Mouse (Mus musculus) cerebellum, adult 18-20 months (tissue): ENCODE measurements at regions not wholly inside any gene's neighbourhood (a gene's known extent, or its start where the extent isn't known, plus 50 kb on each side); places are given as distances from the start of the nearest gene placed in this dataset.

Experiments
- DNase-seq, 2 experiments: peaks; one replicate each; pipeline ENCODE4 v3.0.0; 2021

DNA sequence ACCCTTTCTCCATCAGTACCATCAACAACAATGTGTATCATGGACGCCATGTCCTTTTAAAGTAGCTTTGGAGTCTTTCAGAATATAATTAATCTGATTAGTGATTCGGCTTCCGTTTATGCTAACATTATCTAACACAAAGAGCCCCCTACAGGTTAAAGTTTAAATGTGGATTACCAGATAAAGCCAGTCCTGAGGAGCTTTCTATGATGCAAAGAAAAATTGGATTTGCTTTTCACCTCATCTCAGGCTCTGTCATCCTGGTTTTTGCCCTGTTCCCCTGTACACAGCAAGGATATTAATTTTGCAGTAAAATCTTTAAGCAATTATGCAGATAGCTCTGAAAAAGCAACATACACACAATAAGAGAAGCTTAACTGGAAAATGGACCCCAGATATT is 412.7 kb upstream of the Tbc1d2b start:
- no peak for DNase-seq

DNA sequence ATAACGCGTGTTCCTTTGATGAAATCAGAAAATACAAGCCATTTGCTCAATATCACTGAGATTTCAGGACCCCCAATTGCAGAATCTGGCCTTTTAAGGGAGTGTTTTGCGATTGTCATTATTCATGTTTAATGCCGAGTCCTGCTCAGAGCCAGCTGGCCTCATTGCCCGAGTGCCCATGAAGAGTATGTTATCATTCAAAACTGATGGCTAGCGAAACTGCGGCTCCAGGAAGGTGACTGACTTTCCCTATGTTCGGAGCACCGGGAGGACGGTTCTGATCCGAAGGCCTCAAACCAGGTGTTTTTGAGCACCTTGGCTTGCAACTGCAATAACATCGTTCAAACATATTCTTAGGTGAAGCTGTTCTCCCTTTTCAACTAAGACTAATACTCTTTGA is 419.5 kb upstream of the Tbc1d2b start:
- DNase-seq: peak; percentile 53 to 61

DNA sequence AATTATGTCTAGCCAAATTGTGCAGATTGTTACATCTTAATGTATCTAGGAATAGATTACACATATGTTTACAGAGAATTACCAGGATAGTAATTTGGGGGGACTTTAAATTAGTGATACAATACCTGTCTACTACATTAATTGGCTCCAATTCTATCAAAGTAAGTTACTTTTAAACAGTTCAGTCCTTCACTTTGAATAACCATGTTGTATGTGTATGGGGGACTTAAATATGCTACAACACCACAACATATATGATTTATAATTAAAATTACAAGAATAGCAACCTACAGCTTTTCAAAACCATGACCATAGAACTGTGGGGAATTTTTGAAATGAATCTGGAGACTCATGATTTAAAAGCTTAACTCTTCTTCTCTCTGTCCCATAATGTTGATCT is 420.5 kb upstream of the Tbc1d2b start:
- no peak for DNase-seq

DNA sequence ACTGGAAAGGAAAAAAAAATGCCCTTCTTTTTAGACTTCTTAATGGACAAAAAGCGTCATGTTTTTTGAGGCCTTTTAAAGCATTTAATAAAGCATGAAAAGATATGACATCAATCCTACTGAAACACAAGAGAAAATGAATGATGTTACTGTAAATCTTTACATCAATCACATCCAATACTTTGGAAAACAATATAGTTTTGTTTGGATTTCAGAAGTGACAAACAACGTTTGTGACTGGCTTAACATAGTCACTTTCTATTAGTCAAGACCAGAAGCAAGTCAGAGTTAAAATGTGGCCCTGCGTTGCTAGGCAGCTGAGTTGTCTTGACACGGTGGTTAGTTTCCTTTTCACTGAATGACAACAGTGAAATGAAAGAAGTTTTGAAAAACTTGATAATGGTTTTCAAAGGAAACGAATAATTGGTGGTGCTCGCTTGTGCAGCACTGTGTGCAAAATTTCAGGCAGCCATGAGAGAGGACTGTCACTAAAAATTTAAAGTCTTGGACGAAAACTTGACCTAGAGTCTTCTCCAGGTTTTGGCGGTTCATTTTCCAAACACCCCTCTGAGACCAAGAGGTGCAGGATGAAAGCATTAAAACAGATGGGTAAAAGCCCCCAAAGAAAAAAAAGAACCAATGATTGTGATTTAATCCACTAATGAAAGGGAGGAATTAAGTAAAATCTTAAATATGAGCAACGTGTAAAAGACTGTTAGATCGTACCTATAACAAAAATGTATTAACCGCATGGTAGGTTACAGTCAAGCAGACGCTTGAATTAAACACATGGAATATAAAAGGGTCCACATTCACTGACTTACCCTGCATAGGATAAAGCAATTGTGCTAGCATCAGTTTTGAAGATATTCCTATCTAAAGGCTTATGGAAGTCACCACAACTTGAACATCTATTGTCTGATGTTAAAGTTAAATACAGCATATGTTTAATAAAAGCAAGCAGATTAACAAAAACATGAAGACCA is 421.4 kb upstream of the Tbc1d2b start:
- DNase-seq: peak in 1 of 2 experiments; percentile 55

DNA sequence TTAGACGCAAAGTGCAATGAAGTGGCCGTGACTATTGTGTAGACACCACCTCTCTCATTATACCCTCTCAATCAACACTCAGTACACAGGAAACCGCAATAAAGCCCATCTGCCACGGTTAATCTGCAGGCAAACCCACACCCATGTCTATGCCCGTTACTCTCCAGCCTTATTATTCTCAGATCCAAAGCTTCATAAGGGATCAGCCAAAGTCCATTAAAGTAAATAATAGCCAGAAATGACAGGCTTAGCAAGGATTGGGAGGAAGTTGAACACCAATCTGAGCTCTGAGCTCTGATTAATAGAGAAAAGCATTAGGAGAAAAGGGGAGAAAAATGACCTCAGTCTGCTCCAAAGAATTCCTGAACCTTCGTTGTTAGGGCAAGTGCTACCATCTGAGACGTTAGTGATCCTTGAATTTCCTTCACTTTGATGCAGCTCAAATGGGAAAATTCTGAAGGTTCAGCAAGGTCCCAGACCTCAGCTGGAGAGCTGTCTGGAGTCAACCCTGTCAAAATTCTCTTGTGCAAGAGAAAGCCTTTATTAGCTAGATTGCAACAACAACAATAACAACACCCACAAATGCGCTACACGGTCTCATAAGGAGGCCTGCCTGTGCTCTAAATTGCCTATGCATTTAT is 422.5 kb upstream of the Tbc1d2b start:
- DNase-seq: peak; percentile 38 to 65

DNA sequence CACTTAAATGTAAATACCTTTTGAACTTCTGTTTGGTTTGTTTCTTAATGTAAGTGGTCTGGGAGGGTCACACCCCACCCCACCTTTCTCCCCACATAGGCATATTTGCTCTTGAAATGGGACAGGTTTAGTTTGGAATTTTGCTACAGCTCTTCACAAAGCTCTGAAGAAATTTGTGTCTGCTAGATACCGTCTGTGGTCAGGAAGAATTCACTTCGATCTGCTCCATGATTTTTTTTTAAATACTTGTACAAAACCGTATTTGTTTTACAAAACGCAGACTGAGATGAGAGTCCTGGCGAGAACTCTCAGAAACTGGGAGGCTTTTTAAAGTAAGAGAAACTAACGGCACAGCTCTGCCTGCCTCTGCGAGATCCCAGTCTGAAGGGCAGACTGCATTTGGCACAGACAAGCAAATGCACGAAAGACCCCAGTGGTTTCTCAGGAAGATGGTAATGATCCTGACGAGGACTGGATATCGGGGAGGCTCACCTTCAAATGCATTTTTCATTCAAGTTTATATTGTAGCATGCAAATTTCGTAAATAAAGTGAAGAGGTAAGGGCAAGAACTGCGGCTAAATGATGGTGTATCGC is 423.5 kb upstream of the Tbc1d2b start:
- DNase-seq: peak; percentile 30 to 70

DNA sequence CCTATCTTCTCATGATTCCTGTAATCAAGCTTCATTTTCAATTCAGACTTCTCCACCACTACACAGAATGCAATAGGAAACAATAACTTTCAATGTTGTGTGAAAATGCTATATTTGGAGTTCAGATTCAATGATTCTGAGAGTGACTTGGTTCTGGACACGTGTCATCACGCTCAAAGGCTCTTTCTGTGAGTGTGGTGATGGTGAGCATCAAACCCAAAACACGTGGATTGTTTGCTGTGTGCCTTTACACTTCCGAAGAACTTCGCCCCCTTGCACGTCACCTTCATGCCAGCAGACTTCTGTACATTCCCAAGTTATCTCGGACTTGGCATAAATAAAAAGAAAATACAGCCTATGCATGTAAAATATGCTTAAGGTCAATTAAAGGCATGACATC is 425.1 kb upstream of the Tbc1d2b start:
- DNase-seq: peak; percentile 40 to 61

DNA sequence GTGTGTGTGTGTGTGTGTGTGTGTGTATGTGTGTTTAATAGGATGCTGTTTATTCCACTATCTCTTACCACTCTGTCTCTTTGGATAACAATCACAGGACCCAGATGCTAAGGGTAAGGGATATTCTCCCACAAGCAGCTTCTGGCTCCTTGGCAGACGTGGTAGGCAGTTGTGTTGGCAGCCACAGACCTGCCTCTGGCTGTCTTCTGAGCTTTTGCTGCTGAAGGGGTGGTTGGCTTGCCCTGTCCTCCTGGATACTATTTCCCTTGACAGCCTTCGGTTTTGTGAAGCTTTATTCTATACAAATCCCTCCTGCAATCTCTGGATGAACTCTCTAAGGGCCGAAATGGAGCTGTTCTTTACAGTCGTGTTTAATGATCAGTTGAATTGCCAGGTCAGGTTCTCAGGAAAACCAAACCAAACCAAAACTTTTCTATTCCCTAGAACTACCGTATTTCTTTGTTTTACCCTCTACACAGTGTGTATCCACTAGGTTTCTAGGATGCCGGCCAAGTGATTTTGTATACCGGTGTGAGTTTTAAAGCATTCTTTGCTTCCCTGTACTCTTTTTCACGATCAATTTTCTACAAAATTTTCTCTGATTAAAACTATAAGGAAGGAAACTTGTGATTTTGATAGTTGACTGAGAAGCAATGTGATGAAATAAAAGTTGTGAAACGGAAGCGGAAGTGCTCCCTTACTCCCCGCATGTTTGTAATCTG is 426.8 kb upstream of the Tbc1d2b start:
- DNase-seq: peak; percentile 43 to 73

DNA sequence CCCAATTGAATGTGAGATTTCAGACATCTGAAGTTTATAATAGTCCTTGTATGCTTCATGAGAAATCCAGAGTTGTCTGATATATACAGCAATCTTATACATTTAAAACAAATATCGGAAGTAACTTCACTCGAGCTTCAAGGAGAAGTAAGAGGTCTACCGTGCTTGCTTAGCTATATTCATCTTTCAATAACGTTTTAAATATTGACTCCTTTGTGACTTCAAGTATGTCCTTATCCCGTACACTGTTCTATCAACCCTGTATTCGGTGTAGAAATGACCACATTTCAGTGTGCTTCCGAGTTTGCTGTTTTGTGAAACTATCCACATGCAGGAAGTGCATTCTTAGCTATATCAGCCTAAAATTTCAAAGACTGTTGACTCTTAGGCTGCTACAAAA is 427.8 kb upstream of the Tbc1d2b start:
- peak in 1 of 2 experiments; percentile 45 for DNase-seq

DNA sequence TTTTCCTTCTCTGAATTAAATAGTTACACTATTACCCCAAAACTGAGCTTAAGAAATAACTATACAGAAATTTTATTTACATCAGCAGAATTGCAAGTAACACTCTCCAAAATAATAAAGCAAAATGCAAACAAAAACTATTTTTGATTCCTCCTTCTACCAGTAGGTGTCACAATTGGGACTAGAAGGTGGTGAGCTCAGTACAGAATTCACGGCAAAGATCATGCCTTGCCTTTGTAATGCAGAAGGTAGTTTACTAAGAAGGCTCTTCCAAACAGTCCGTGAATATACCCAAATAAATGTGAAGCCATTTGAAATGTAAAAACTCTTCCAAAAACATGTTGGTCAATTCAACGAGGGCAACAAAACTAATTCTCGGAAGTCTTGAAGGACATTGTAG is 428.5 kb upstream of the Tbc1d2b start:
- DNase-seq: peak; percentile 49 to 50

DNA sequence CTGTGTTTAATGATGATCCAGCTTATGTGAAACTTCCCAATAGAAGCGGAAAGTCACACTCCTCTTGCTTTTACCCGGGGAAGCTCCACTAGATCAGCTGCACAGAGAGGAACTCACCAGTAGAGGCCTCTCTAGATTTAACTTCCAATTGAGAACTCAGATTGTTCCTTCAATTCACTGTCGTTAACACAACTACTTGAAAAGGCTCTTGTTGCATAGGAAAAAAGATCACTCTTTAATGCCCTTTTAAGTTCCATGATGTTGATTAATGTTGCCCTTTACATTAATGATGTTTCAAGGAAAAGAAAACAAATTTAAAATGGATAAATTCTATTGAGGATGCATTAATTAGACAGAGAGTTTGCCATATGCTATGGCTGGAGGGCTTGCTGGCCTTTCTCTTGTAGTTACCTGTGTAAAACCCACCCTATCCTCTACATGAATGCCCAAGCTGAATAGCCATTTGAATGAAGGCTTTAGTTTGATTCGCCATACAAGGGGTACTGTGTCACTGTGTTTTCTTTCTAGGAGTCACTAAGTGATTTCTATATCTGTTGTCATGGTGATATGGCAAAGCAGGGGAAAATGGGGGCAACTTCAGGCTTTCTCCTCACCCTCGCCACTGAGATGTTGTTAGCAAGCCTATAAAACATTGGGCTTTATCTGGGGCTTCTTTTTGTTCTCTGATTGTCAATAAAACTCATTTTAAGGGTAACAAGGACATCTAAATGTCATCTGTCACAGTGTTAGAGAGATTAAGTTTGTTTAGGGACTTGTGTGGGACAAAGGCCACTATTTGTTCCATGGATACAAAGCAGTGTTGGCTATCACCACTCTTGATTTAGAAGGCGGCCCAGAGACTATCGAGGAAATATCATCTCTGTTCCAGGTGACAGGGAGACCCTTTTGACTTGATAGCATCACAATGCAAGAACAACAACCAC is 429.9 kb upstream of the Tbc1d2b start:
- peak; percentile 60 to 78 for DNase-seq

DNA sequence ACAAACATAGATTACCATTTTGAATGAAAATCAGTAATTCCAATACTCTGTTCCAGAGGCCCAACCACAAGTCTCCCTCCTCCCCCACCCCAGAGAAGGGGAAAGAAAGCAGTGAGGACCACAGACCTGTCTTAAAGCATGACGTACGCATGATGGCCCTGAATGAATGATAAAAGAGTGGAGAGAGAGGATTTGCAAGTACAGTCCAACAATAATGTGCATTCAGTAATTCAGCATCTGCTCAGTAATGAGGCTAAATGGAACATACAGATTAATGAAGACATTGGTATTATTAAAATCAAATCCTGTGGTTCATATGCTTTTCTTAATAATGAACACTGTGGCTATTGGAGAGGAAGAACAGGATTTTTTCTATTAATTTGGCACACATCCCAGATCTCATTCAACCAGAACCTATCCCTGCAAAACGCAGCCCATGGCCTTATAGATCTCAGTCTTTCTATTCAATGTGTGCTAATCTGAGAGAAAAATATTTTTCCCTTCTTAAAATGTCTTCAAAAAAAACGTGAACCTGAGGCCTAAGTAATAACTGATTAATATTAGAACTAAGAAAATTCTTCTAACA is 430.7 kb upstream of the Tbc1d2b start:
- no peak for DNase-seq

DNA sequence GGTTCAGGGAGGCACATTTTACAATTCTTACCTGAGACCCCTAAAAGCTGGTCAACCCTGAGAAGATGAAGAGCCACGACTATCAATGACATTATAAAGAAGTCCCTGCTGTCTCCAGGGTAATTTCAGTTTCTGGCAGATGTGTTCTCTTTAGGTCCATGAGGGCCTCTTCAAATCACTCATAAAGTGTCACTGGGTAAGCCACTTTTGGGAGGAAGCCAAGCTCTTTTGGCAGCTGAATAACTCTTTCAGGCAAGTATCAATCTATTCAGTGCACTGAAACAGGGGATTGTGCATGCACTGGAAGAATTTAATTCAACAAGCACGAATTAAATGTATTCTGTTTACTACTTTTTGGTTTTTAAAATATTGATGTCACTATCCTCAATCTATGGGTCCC is 443.1 kb upstream of the Tbc1d2b start:
- no peak for DNase-seq

DNA sequence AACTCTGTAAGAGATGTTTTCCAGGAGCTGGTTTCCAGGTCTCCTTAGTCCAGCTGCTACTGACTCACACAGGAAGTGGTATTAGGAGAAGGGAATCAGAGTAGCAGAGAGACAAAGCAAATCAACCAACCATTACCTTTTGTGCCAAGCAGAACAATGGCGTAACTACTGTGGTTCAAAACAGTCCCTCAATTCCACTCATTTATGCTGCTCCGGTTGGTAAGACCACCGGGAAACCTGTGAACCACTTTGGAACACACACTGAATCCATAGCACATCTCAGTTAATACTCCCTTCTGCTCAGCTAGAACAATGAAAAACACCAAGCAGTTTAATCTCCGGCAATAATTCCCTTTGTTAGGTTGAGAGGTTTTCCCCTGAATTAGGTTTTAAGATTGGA is 460.8 kb upstream of the Tbc1d2b start:
- DNase-seq: no peak

DNA sequence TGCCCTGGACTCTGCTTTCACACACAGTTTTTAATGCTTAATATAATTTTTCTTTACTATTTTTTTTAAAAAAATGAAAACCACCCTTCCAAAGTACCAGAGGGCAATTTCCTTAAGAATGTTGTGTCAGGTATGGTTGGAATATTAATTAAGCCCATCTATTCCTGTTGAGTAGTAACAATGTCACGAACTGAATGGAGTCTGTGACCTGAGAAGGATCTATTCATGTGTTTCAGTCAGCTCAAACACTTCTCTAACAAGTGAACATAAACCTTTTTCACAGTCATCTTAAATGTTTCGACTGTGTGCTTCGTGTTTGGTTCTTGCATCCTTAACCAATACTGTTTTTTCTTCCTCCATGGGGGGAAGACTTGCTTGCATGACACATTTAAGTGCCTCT is 486.6 kb upstream of the Tbc1d2b start:
- no peak for DNase-seq

DNA sequence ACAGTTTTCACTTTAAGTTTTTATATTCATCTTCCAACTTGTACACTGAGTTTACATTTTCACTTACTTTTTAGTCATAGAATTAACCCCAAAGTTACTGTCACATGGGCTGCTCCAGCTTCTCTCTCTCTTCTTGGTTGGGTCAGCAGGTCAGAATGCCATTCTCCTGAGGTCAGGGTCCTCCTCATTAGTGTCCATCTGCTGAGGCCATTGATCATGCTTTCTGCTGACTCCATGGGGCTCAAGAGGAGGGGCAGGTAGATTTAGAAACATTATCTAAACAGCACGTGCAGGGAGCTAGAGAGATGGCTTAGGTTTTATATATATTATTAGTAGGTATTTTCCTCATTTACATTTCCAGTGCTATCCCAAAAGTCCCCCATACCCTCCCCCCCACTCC is 503.7 kb upstream of the Tbc1d2b start:
- DNase-seq: no peak

DNA sequence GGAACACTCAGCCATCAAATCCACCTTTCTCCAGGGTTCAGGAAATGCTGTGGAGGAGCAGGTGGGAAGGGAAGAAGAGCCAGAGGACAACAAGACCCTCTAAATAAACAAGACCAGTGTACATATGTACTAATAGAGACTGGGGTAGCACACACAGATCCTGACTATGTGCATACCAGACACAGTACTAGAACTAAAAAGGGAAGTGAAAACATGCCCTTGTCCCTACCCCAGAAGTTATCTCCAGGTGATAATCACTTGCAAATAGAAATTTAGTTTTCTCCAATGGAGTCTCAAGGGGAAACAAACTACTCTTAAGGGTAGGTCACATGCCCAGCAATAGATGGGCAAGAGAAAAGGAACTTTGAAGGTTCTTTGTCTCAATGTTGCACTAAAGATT is 518.9 kb upstream of the Tbc1d2b start:
- DNase-seq: no peak

DNA sequence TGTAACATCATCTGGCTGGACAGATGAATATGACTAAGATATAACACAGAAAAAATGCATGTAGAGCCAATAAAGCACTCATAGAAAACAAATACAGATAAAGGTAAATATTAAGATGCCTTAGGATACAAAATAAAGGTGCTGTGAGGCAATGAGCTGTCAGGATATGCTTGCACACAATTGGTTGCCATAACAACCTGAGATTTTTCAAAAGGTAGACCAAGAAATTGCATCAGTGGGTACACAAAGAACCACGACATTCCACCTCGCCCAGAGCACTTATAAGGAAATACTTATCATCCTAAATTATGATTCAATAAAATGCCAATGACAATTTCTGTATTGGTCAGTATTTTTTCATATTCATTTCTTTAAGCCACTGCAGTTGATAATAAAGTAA is 521.3 kb upstream of the Tbc1d2b start:
- no peak for DNase-seq

DNA sequence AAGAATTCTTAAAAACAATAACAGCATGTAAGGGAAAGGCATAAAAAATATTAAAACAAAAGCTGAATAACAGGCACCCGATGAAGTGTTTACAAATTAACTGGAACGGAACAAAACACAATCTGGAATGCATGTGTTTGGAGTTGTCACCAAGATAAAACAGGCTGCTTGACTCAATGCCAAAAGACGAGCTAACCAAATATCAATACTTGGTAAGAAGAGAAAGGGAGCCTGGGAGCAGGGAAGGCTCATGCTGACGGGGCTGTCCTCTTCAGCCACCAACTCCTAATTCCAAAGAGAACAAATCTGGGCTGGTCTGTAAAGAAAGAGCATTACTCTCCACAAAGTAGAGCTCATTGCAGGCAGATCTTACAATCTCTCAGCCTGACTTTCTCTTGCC is 545.4 kb upstream of the Zic4 start:
- DNase-seq: no peak

DNA sequence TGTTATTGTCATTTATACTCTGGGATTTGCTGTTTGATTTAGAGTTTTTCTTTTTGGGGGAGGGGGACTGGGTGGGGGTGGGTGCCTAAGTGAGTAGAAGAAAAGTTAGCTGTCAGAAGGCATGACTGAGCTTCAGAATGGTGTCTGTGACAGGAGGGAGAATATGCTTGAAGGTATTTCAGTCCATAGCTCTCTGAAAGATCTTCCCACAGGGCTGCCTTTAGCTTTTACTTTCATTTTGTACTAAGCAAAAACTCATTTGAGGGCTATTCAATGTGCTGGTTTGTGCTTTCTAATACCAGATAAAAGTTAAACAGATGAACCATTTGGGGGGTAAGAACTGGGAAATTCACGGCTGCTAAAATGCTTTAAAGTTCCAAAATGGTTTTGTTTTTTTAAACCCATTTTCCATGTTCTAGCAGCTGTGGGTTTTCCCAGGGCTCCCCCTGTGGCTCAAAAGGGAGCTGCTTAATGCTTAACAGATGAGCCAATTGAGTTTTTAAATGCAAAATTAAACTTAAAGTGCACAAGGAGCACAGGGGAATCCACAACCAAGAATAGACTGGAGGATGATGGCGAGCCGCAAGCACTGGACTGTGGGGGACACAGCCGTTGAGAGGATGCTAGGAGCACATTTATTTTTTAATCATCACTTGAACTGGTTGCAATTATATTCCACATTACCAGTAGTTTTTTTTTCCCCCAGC is 538.5 kb upstream of the Zic4 start:
- DNase-seq: peak in 1 of 2 experiments; percentile 20

DNA sequence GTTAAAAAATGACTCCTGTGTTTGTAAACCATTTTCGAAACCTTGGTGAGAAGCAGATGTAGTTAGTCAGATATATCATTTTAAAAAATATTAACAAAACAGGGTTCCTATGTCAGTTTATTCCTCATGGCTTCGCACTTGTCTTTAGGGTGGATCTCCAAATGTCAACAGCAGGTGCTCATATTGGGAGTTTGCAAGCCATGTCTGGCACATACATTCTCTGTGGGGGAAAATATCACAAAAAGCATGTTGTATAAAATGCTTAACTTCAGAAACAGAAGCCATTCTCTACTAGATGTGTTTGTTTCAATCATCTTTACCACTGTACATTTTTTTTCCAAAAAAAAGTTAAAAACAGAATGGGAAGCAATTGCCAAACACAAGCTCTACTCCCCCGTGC is 534.7 kb upstream of the Zic4 start:
- peak in 1 of 2 experiments; percentile 4 for DNase-seq
